Mouse (Mus musculus): ENCODE results near the gene Grk6.

- TF ChIP-seq CTCF (IDR thresholded peaks at IDR 0.05; ENCODE audit: insufficient read depth, low read depth, low read length), result no peak
- TF ChIP-seq POLR2A (IDR thresholded peaks at IDR 0.05; ENCODE audit: insufficient read depth, low read depth, low read length), result no peak
Measured at GRCm38 (mm10) chr13:55420018-55420932, 24.6 kb upstream of the Grk6 start.

Data from olfactory bulb, adult 2 months (tissue).